Mouse (Mus musculus) bone marrow macrophage, adult 2 months (primary cell): Measurements from ENCODE around the gene Ppp1r9b.
A peak's percentile ranks its signal among the peaks of the same experiment; 100 is the strongest.

Experiments used
- CTCF ChIP-seq: IDR thresholded peaks from 2 replicates; pipeline ENCODE4 v1.5.1; 2012; ENCODE audit warnings: low read depth, mild to moderate bottlenecking, low read length, moderate library complexity
- POLR2A ChIP-seq: IDR thresholded peaks from 2 replicates; pipeline ENCODE4 v1.6.1; 2012; ENCODE audit warnings: mild to moderate bottlenecking, low read depth, low read length, borderline replicate concordance

DNA sequence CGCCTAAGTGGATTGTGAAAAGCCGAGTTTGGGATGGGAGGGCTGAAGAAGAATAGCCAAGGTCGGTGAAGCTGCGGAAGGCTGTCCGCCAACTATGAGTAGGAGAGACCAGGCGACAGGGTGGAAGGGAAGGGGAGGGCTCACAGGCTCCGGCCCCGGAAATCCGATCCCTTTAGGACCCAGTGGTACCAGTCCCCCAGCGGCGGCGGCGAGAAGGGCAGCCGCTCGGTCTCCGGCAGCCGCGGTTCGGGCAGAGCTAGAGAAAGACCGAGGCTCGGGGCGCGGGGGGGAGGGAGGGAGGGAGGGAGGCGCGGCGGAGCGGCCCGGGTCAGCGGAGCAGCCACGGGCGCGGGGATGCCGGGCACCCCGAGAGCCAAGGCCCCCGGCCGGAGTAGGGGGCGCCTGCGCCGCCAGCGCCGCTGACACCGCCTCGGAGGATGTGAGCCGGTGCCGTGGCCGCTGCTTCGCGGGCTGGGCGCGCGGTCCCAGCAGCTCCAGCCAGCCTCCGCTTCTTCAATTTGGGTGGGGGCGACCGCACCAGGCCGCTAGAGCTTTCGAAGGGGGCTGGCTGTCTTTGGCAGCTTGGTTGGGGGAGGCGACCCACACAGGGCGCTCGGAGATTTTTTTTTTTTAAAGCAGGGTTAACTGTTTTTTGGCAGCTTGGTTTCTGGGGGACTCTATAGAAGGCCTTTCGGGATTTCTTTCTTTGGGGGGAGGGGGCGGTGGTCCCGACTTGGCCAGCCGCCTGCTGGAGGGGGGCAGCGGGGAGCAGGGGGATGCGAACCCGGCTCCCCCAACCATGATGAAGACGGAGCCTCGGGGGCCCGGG, at the start of gene Ppp1r9b:
- TF ChIP-seq POLR2A (0 out of 2 replicates have a peak, but pooled peaks have one; percentile 20), CTCF (no peak)
